Mouse (Mus musculus) erythroblast, embryonic 14.5 days (primary cell): ENCODE data around the gene Entpd6. TPM values are rescaled to one million over a fixed set of nuclear protein-coding genes. Genes with fewer than 3 reads are reported as not detected.

Experiments used
- H3K27me3 ChIP-seq: 2 replicates; pipeline ENCODE4 v1.6.1; 2012; ENCODE audit warnings: inconsistent platforms; ENCODE audit not compliant: control insufficient read depth
- H3K36me3 ChIP-seq: 2 replicates; pipeline ENCODE4 v1.6.1; 2012; ENCODE audit warnings: mild to moderate bottlenecking, inconsistent platforms; ENCODE audit not compliant: control insufficient read depth
- H3K4me1 ChIP-seq: 2 replicates; pipeline ENCODE4 v1.6.1; 2012; ENCODE audit warnings: inconsistent platforms; ENCODE audit not compliant: control insufficient read depth
- H3K4me3 ChIP-seq: replicated peaks from 2 replicates; pipeline ENCODE3; 2012; ENCODE audit warnings: moderate library complexity, mild to moderate bottlenecking, inconsistent platforms
- H3K9me3 ChIP-seq: 2 replicates; pipeline ENCODE4 v1.6.1; 2012; ENCODE audit warnings: low read length, inconsistent platforms, mixed read lengths; ENCODE audit not compliant: control insufficient read depth
- GATA1 ChIP-seq: IDR thresholded peaks from 2 replicates; pipeline ENCODE4 v1.6.1; 2012; ENCODE audit warnings: low read length, inconsistent platforms, mixed read lengths
- TAL1 ChIP-seq: IDR thresholded peaks from 3 replicates; pipeline ENCODE4 v1.6.1; 2012; ENCODE audit warnings: low read length, inconsistent platforms, mixed read lengths
- polyA plus RNA-seq: library from polyadenylated mRNA; stranded (reverse); fragments of >175 nt; gene quantifications from 2 replicates; pipeline ENCODE4 v1.2.3, GENCODE M21; 2012

The Entpd6 gene
- polyA plus RNA-seq, 1 experiment = 0.37 TPM

GRCm38 (mm10) chr2:150772466-150773119 is 23.8 kb downstream of the Entpd6 start:
- Histone ChIP-seq H3K4me3 (no peak overlapping the region), H3K27me3 (no peaks in the 10 kb centered on the region)

GRCm38 (mm10) chr2:150782801-150783200 is 34.0 kb downstream of the Entpd6 start:
- no peak for TF ChIP-seq TAL1
- no peak for TF ChIP-seq GATA1
- Histone ChIP-seq H3K4me3 (no peak overlapping the region), H3K9me3 (no peaks in the 10 kb centered on the region), H3K36me3 (no peaks in the 10 kb centered on the region), H3K27me3 (peaks cover 12% of the 10 kb centered on the region), H3K4me1 (peaks cover 20% of the 10 kb centered on the region)

More at GRCm38 (mm10) chr2:150772466-150773119, 23.8 kb downstream of the Entpd6 start:
- Histone ChIP-seq H3K4me1 (peaks cover 20% of the 10 kb centered on the region), H3K9me3 (no peaks in the 10 kb centered on the region), H3K36me3 (peaks cover 14% of the 10 kb centered on the region)
- no peak for TF ChIP-seq GATA1
- no peak for TF ChIP-seq TAL1

GRCm38 (mm10) chr2:150786251-150787180 is 37.7 kb downstream of the Entpd6 start, which contains the start of gene Pygb:
Pygb (plus strand) TSS chr2:150786735.
- Histone ChIP-seq H3K4me1 (peaks cover 22% of the 10 kb centered on the region), H3K27me3 (peaks cover 20% of the 10 kb centered on the region), H3K4me3 (peak within 1 kb of the TSS; percentile 84), H3K36me3 (no peaks in the 10 kb centered on the region), H3K9me3 (no peaks in the 10 kb centered on the region)
- TF ChIP-seq GATA1 = no peak
- no peak for TF ChIP-seq TAL1

- no peak for TF ChIP-seq TAL1
- TF ChIP-seq GATA1 = no peak
- Histone ChIP-seq H3K4me1 (peaks cover 22% of the 10 kb centered on the region), H3K9me3 (no peaks in the 10 kb centered on the region), H3K36me3 (no peaks in the 10 kb centered on the region), H3K4me3 (peak overlapping the region; percentile 84), H3K27me3 (peaks cover 20% of the 10 kb centered on the region)
Measured at GRCm38 (mm10) chr2:150787234-150787771, 38.5 kb downstream of the Entpd6 start.

- H3K27me3 ChIP-seq = peaks cover 20% of the 10 kb centered on the region
- H3K9me3 ChIP-seq = no peaks in the 10 kb centered on the region
- H3K36me3 ChIP-seq = no peaks in the 10 kb centered on the region; the same call in 1 of the 2 replicates
- peaks cover 22% of the 10 kb centered on the region for H3K4me1 ChIP-seq
- TF ChIP-seq TAL1 (no peak), GATA1 (no peak)
- H3K4me3 ChIP-seq = no peak overlapping the region
Measured at GRCm38 (mm10) chr2:150788768-150789550, 40.1 kb downstream of the Entpd6 start.

GRCm38 (mm10) chr2:150793320-150793719 is 44.5 kb downstream of the Entpd6 start:
- Histone ChIP-seq H3K27me3 (peaks cover 3% of the 10 kb centered on the region; the same call in 1 of the 2 replicates), H3K36me3 (peaks cover 2% of the 10 kb centered on the region; the same call in 1 of the 2 replicates), H3K4me3 (no peak overlapping the region), H3K9me3 (no peaks in the 10 kb centered on the region), H3K4me1 (no peaks in the 10 kb centered on the region)
- no peak for TF ChIP-seq TAL1
- no peak for TF ChIP-seq GATA1

- Histone ChIP-seq H3K4me3 (no peak overlapping the region), H3K9me3 (no peaks in the 10 kb centered on the region), H3K27me3 (no peaks in the 10 kb centered on the region), H3K4me1 (no peaks in the 10 kb centered on the region), H3K36me3 (peaks cover 4% of the 10 kb centered on the region; the same call in 1 of the 2 replicates)
- TF ChIP-seq TAL1 (no peak), GATA1 (no peak)
Measured at GRCm38 (mm10) chr2:150798084-150798483, 49.2 kb downstream of the Entpd6 start.

- TF ChIP-seq TAL1 (no peak), GATA1 (no peak)
- Histone ChIP-seq H3K4me1 (no peaks in the 10 kb centered on the region), H3K9me3 (no peaks in the 10 kb centered on the region), H3K4me3 (no peak overlapping the region), H3K27me3 (no peaks in the 10 kb centered on the region), H3K36me3 (peaks cover 7% of the 10 kb centered on the region; the same call in 1 of the 2 replicates)
Measured at GRCm38 (mm10) chr2:150800616-150801015, 51.8 kb downstream of the Entpd6 start.
